Mouse (Mus musculus): ENCODE data around the gene Aldh5a1. TPM values are rescaled to one million over a fixed set of nuclear protein-coding genes. Genes with fewer than 3 reads are reported as not detected.

The Aldh5a1 gene
- polyA plus RNA-seq, 1 experiment = 0.50 TPM

DNA sequence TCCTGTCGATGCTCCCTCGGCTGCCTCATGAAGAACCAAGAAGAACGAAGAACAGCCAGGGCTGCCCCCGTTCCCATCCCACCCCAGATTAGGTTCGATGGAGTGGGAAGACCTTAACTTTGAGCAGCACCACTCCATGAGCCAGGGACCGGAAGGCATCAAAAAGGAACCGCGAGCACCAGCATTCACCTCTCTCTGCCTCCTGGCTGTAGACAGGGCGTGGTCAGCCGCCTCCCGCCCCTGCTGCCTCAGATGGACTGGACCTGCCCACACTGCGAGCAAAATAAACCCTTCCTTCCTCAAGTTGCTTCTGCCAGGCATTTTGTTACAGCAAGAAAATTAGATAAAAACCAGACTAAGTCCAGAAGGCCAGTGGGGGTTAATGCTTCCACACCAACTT lies 76.4 kb downstream of the Aldh5a1 start:
- Histone ChIP-seq H3K36me3 (ENCODE audit: control insufficient read depth, insufficient read depth, low read length) (no peaks in the 10 kb centered on the region), H3K27me3 (ENCODE audit: control insufficient read depth, insufficient read depth, low read length) (no peaks in the 10 kb centered on the region), H3K4me3 (ENCODE audit: extremely low read depth, insufficient read depth, insufficient read length) (no peak overlapping the region), H3K27ac (ENCODE audit: insufficient read depth, low read length) (no peak overlapping the region), H3K4me1 (ENCODE audit: control insufficient read depth, insufficient read depth, insufficient read length) (no peaks in the 10 kb centered on the region)
- 75% methylated on average over 12 of the region's 12 CpGs for WGBS
- DNase-seq (ENCODE audit: low read depth in 1 of 2, low spot score in 2 of 2) = no peak
- no peak for TF ChIP-seq CTCF (IDR thresholded peaks at IDR 0.05; ENCODE audit: extremely low read depth, insufficient read depth, insufficient read length, insufficient replicate concordance)
- no peak for TF ChIP-seq POLR2A (IDR thresholded peaks at IDR 0.05; ENCODE audit: low read depth, low read length)

GRCm38 (mm10) chr13:24859115-24859514 lies 78.3 kb downstream of the Aldh5a1 start:
- TF ChIP-seq POLR2A (IDR thresholded peaks at IDR 0.05; ENCODE audit: low read depth, low read length) (no peak), CTCF (IDR thresholded peaks at IDR 0.05; ENCODE audit: extremely low read depth, insufficient read depth, insufficient read length, insufficient replicate concordance) (no peak)
- Histone ChIP-seq H3K27me3 (ENCODE audit: control insufficient read depth, insufficient read depth, low read length) (no peaks in the 10 kb centered on the region), H3K36me3 (ENCODE audit: control insufficient read depth, insufficient read depth, low read length) (no peaks in the 10 kb centered on the region)

More at GRCm38 (mm10) chr13:24859115-24859514, 78.3 kb downstream of the Aldh5a1 start:
- Histone ChIP-seq H3K4me1 (ENCODE audit: control insufficient read depth, insufficient read depth, insufficient read length) (no peaks in the 10 kb centered on the region), H3K4me3 (ENCODE audit: extremely low read depth, insufficient read depth, insufficient read length) (no peak overlapping the region), H3K27ac (ENCODE audit: insufficient read depth, low read length) (no peak overlapping the region)
- no peak for DNase-seq (ENCODE audit: low read depth in 1 of 2, low spot score in 2 of 2)

Other genes with a start within 250 kb of the Aldh5a1 start
- gene Armh2, start 196.4 kb downstream of the Aldh5a1 start, polyA plus RNA-seq (2012; rRNA removed) = 0.11 TPM in 1 of 2 replicates, not detected in the other
- 1.7 and 2.7 TPM in 2 replicates for gene Gmnn, start 175.7 kb downstream of the Aldh5a1 start, polyA plus RNA-seq (2012; rRNA removed)
- gene BC005537, start 136.0 kb downstream of the Aldh5a1 start, polyA plus RNA-seq (2012; rRNA removed) = 21.0 and 22.6 TPM in 2 replicates
- 15.8 and 17.7 TPM in 2 replicates for gene Acot13, start 106.1 kb downstream of the Aldh5a1 start, polyA plus RNA-seq (2012; rRNA removed)
- 12.9 and 16.5 TPM in 2 replicates for gene Tdp2, start 106.0 kb downstream of the Aldh5a1 start, polyA plus RNA-seq (2012; rRNA removed)
- gene D130043K22Rik, start 92.5 kb downstream of the Aldh5a1 start, polyA plus RNA-seq (2012; rRNA removed) = 0.01 TPM in 1 of 2 replicates, not detected in the other
- gene Gpld1, start 5.5 kb upstream of the Aldh5a1 start, polyA plus RNA-seq (2012; rRNA removed) = 0.11 and 0.13 TPM in 2 replicates
- gene Mrs2, start 82.7 kb upstream of the Aldh5a1 start, polyA plus RNA-seq (2012; rRNA removed) = 11.6 and 12.9 TPM in 2 replicates
- gene Dcdc2a, start 118.3 kb upstream of the Aldh5a1 start, polyA plus RNA-seq (2012; rRNA removed) = 0.05 and 0.06 TPM in 2 replicates

All from spleen, adult 2 months (tissue).